Mouse (Mus musculus): Measurements from ENCODE around the gene Pole. TPM values are rescaled to one million over a fixed set of nuclear protein-coding genes. Genes with fewer than 3 reads are reported as not detected.
A peak's percentile ranks its signal among the peaks of the same experiment; 100 is the strongest.

Pole gene
- polyA plus RNA-seq, 1 experiment: 1.6 TPM

DNA sequence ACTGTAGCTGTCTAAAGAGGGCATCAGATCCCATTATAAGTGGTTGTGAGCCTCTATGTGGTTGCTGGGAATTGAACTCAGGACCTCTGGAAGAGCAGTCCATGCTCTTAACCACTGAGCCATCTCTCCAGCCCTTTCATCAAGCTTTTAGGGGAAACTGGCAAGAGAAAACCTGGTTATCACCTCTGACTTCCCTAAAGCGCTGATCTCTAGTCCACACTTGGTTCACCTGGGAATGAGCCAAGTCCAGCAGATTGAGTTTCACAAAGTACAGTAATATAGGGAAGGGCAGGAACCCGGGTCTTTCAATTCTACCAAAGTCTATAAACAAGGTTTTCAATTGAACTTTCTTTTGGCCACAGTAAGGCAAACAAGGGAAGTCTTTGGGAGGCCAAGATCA lies 4.1 kb upstream of the Pole start:
- no peak overlapping the region for H3K27ac ChIP-seq (ENCODE audit: insufficient read depth, low read length)
- TF ChIP-seq CTCF (IDR thresholded peaks at IDR 0.05; ENCODE audit: extremely low read depth, insufficient read depth, low read length): no peak
- TF ChIP-seq POLR2A (IDR thresholded peaks at IDR 0.05; ENCODE audit: extremely low read depth, insufficient read depth, low read length): no peak
- no peaks in the 10 kb centered on the region for H3K4me1 ChIP-seq (ENCODE audit: control insufficient read depth, insufficient read depth, low read length)
- no peak overlapping the region for H3K4me3 ChIP-seq (ENCODE audit: insufficient read depth, low read length)

DNA sequence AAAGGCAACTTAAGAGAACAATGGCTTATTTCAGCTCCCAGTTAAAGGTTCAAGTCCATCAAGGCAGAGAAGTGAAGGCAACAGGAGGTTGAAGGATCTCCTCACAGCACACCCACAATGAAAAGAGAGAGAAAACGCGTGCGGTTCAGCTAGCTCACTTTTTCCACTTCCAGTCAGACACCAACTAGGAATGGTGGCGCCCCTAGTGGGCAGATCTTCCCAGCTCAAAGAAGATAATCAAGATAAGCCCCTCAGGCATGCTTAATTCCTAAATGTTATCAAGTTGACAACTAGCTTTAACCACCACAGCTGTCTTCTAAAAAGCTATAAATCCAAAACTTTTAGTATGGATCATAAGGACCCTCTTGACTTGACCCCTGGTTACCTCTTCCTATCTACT lies 1.6 kb upstream of the Pole start:
- Histone ChIP-seq H3K4me3 (ENCODE audit: insufficient read depth, low read length) (no peak overlapping the region), H3K4me1 (ENCODE audit: control insufficient read depth, insufficient read depth, low read length) (no peaks in the 10 kb centered on the region), H3K27ac (ENCODE audit: insufficient read depth, low read length) (no peak overlapping the region)
- TF ChIP-seq CTCF (IDR thresholded peaks at IDR 0.05; ENCODE audit: extremely low read depth, insufficient read depth, low read length) (no peak), POLR2A (IDR thresholded peaks at IDR 0.05; ENCODE audit: extremely low read depth, insufficient read depth, low read length) (no peak)

DNA sequence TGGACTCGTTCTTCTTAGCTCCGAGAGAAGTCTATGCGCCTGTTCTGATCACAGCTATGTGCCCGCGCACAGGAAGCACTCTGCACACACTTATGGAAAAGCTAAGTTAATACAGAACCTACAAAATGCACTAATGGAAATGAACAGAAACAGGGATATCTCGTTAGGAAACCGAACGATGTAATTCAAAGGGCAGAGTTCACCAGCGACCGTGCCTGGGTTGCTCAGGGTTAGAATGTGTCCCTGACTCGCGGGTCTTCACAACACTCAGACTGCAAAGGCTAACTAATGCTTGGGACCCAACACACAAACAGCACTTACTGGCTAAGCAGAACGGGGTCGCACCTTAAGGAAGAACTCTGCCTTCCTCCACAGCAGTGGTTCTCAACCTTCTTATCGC lies 950 bp upstream of the Pole start:
- no peaks in the 10 kb centered on the region for H3K4me1 ChIP-seq (ENCODE audit: control insufficient read depth, insufficient read depth, low read length)
- H3K4me3 ChIP-seq (ENCODE audit: insufficient read depth, low read length): peak overlapping the region; percentile 52; the same call in 1 of the 2 replicates
- TF ChIP-seq POLR2A (IDR thresholded peaks at IDR 0.05; ENCODE audit: extremely low read depth, insufficient read depth, low read length): no peak
- no peak for TF ChIP-seq CTCF (IDR thresholded peaks at IDR 0.05; ENCODE audit: extremely low read depth, insufficient read depth, low read length)
- H3K27ac ChIP-seq (ENCODE audit: insufficient read depth, low read length): no peak overlapping the region

- no peak overlapping the region for H3K27ac ChIP-seq (ENCODE audit: insufficient read depth, low read length)
- no peaks in the 10 kb centered on the region for H3K4me1 ChIP-seq (ENCODE audit: control insufficient read depth, insufficient read depth, low read length)
- no peak for TF ChIP-seq CTCF (IDR thresholded peaks at IDR 0.05; ENCODE audit: extremely low read depth, insufficient read depth, low read length)
- no peak for TF ChIP-seq POLR2A (IDR thresholded peaks at IDR 0.05; ENCODE audit: extremely low read depth, insufficient read depth, low read length)
- peak overlapping the region; percentile 52 for H3K4me3 ChIP-seq (ENCODE audit: insufficient read depth, low read length)
Observed at GRCm38 (mm10) chr5:110286446-110287083, 459 bp downstream of the Pole start.

DNA sequence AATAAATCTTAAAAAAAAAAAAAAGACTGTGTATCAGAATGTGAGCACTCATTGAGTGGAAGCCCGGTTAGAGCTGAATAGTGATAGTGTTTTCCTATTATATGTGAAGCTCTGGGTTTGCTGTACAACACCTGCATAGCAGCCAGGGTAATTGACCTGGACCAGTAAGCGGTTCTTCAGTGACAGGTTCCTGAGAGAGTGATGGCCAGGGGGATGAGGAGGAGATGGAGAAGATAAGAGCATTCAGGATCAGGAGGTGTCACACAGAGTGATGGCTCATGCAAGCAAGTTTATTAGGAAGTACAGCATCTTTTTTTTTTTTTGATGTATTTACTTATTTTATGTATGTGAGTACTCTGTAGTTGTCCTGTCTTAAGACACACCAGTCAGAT lies 974 bp downstream of the Pole start:
- no peak for TF ChIP-seq CTCF (IDR thresholded peaks at IDR 0.05; ENCODE audit: extremely low read depth, insufficient read depth, low read length)

DNA sequence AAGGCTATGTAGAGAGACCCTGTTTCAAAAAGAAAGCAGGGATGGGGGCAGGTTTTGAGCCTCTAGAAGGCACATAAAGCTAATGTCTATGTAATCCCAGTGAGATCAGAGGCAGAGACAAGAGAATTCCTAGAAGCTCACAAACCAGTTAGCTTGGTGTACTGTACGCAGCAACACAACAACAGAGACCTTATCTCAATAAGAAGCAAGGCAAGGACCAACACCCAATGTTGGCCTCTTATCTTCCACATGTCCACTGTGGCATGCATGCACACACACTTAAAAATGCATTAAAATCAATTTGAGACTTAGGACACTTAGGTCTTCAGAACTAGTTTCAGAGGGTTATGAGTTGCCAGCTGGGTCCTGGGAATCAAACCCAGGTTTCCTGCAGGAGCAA lies 5.5 kb downstream of the Pole start:
- no peak for TF ChIP-seq POLR2A (IDR thresholded peaks at IDR 0.05; ENCODE audit: extremely low read depth, insufficient read depth, low read length)
- TF ChIP-seq CTCF (IDR thresholded peaks at IDR 0.05; ENCODE audit: extremely low read depth, insufficient read depth, low read length): no peak
- Histone ChIP-seq H3K4me1 (ENCODE audit: control insufficient read depth, insufficient read depth, low read length) (no peaks in the 10 kb centered on the region), H3K4me3 (ENCODE audit: insufficient read depth, low read length) (no peak overlapping the region), H3K27ac (ENCODE audit: insufficient read depth, low read length) (no peak overlapping the region)

More for the DNA sequence above, 974 bp downstream of the Pole start:
- Histone ChIP-seq H3K4me1 (ENCODE audit: control insufficient read depth, insufficient read depth, low read length) (no peaks in the 10 kb centered on the region), H3K4me3 (ENCODE audit: insufficient read depth, low read length) (no peak overlapping the region; the same call in 1 of the 2 replicates), H3K27ac (ENCODE audit: insufficient read depth, low read length) (no peak overlapping the region)

- Histone ChIP-seq H3K27ac (ENCODE audit: insufficient read depth, low read length) (no peak overlapping the region), H3K4me1 (ENCODE audit: control insufficient read depth, insufficient read depth, low read length) (no peaks in the 10 kb centered on the region), H3K4me3 (ENCODE audit: insufficient read depth, low read length) (no peak overlapping the region)
- TF ChIP-seq POLR2A (IDR thresholded peaks at IDR 0.05; ENCODE audit: extremely low read depth, insufficient read depth, low read length): no peak
- TF ChIP-seq CTCF (IDR thresholded peaks at IDR 0.05; ENCODE audit: extremely low read depth, insufficient read depth, low read length): no peak
Observed at GRCm38 (mm10) chr5:110296637-110297036, 10.5 kb downstream of the Pole start.

GRCm38 (mm10) chr5:110300591-110300990 lies 14.5 kb downstream of the Pole start:
- Histone ChIP-seq H3K4me3 (ENCODE audit: insufficient read depth, low read length) (no peak overlapping the region), H3K27ac (ENCODE audit: insufficient read depth, low read length) (no peak overlapping the region), H3K4me1 (ENCODE audit: control insufficient read depth, insufficient read depth, low read length) (no peaks in the 10 kb centered on the region)
- TF ChIP-seq POLR2A (IDR thresholded peaks at IDR 0.05; ENCODE audit: extremely low read depth, insufficient read depth, low read length): no peak
- no peak for TF ChIP-seq CTCF (IDR thresholded peaks at IDR 0.05; ENCODE audit: extremely low read depth, insufficient read depth, low read length)

GRCm38 (mm10) chr5:110308861-110309260 lies 22.8 kb downstream of the Pole start:
- no peak overlapping the region for H3K4me3 ChIP-seq (ENCODE audit: insufficient read depth, low read length)
- TF ChIP-seq CTCF (IDR thresholded peaks at IDR 0.05; ENCODE audit: extremely low read depth, insufficient read depth, low read length): no peak
- no peak for TF ChIP-seq POLR2A (IDR thresholded peaks at IDR 0.05; ENCODE audit: extremely low read depth, insufficient read depth, low read length)
- no peak overlapping the region for H3K27ac ChIP-seq (ENCODE audit: insufficient read depth, low read length)
- no peaks in the 10 kb centered on the region for H3K4me1 ChIP-seq (ENCODE audit: control insufficient read depth, insufficient read depth, low read length)

GRCm38 (mm10) chr5:110313127-110313526 lies 27.0 kb downstream of the Pole start:
- no peaks in the 10 kb centered on the region for H3K4me1 ChIP-seq (ENCODE audit: control insufficient read depth, insufficient read depth, low read length)
- no peak for TF ChIP-seq CTCF (IDR thresholded peaks at IDR 0.05; ENCODE audit: extremely low read depth, insufficient read depth, low read length)
- TF ChIP-seq POLR2A (IDR thresholded peaks at IDR 0.05; ENCODE audit: extremely low read depth, insufficient read depth, low read length): no peak
- H3K4me3 ChIP-seq (ENCODE audit: insufficient read depth, low read length): no peak overlapping the region
- no peak overlapping the region for H3K27ac ChIP-seq (ENCODE audit: insufficient read depth, low read length)

Measured in cortical plate, adult 2 months (tissue).